Mouse (Mus musculus): Measurements from ENCODE around the gene Vps54. TPM values are rescaled to one million over a fixed set of nuclear protein-coding genes. Genes with fewer than 3 reads are reported as not detected.
"Not testable (repeated sequence)": the region's sequence is repeated elsewhere in the genome, so short reads cannot be mapped to it uniquely, and the experiment has no call there.

The Vps54 gene
- polyA plus RNA-seq, 1 experiment = 22.9 TPM

DNA sequence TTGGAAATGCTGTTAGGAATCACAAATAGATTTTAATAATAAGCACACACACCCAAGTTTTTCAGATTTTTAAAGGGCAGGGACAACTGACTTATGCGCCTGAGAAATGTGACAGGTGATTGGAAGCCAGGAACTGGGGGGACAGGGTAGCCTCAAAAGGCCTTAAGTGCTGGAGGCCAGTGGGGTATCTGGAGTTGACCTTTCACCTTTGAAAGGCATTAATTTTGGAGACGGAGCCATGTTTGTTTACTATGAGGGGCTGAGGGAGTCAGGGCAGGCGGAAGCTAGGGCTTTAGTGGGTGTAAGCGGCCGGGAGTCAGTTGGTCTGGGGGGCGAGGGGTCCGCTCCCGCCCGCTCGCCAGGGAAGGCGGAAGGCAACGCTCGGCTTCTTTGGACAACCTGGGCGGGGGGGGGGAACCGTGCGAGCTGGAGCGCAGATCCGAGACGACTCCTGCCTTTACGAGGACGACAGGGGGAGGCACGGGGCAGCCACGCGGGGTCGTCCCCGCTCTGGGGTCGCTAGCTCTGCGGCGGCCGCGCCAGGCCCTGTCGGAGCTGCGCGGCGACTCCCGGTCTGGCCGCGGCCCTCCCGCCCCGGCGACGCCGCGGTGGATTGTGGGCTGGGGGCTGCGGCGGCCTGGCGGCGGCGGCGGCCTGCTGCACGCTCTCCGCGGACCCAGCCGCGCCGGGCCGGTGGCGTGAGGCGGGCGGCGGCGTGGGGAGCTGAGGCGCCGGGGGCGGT is 631 bp upstream of the Vps54 start:
- Histone ChIP-seq H3K4me3 (ENCODE audit: insufficient read depth, low read length) (peak overlapping the region; percentile 74), H3K27ac (ENCODE audit: insufficient read depth, low read length) (peak overlapping the region; percentile 92), H3K4me1 (ENCODE audit: control insufficient read depth, insufficient read depth, low read length) (peaks cover 2% of the 10 kb centered on the region; the same call in 1 of the 2 replicates)
- TF ChIP-seq CTCF (IDR thresholded peaks at IDR 0.05; ENCODE audit: extremely low read depth, insufficient read depth, low read length) (no peak), POLR2A (IDR thresholded peaks at IDR 0.05; ENCODE audit: extremely low read depth, insufficient read depth, low read length) (0 out of 2 replicates have a peak, but pooled peaks have one; percentile 9)

DNA sequence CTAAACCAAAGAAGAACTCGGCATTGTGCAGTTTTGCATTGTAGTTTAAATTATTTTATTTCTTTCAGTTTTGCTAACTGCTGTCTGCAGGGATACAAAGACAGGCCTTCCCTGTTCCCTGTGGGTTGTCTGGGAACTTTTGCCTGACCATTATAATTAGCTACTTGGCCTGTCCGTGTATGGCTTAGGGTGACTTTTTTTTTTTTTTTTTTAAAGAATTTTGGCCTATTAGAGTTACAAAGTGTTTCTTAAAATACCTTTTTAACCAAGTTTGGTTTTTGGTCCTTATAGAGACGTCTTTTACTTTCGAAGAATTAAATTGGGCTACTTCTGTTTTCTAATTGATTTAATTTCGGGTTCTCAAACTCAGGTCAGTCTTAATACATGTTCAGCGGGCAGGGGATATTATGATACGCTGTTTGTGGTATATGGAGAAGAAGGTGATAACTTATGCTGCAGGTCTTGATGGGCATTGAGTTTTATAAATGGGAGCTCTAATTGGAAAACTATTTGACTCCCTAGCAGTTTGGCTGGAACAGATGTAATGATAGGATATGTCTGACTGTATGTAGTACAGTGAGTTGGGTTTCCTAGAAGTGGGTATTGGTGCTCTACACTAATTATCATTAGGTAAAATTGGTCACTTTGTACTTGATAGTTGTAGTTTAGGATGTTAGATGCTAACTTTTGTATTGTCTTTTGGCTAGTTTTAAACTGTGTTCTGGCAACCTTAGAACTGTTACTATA is 855 bp downstream of the Vps54 start:
- no peak overlapping the region for H3K27ac ChIP-seq (ENCODE audit: insufficient read depth, low read length)
- TF ChIP-seq POLR2A (IDR thresholded peaks at IDR 0.05; ENCODE audit: extremely low read depth, insufficient read depth, low read length) (no peak), CTCF (IDR thresholded peaks at IDR 0.05; ENCODE audit: extremely low read depth, insufficient read depth, low read length) (no peak)
- peaks cover 2% of the 10 kb centered on the region; the same call in 1 of the 2 replicates for H3K4me1 ChIP-seq (ENCODE audit: control insufficient read depth, insufficient read depth, low read length)
- peak overlapping the region; percentile 74 for H3K4me3 ChIP-seq (ENCODE audit: insufficient read depth, low read length)

DNA sequence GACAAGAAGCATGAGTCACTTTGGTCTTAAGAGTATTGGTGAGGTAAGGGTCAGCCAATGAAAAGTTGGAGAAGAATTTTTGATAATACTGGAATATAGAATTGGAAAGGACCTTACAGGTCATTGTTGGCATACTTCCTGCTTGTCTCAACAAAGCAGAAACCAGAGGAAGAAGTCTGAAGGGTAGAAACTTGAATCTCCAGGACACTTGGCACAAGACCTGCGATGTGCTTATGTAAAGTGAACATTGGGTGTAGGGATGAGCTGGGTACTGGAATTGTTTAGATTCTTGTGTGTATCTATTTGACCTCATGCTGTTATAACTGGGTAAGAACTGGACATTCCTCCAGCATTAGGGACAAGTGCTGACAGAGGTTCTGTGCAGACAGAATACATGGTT is 2.3 kb downstream of the Vps54 start:
- Histone ChIP-seq H3K4me3 (ENCODE audit: insufficient read depth, low read length) (no peak overlapping the region), H3K4me1 (ENCODE audit: control insufficient read depth, insufficient read depth, low read length) (peaks cover 2% of the 10 kb centered on the region; the same call in 1 of the 2 replicates), H3K27ac (ENCODE audit: insufficient read depth, low read length) (no peak overlapping the region)
- TF ChIP-seq POLR2A (IDR thresholded peaks at IDR 0.05; ENCODE audit: extremely low read depth, insufficient read depth, low read length) (no peak), CTCF (IDR thresholded peaks at IDR 0.05; ENCODE audit: extremely low read depth, insufficient read depth, low read length) (no peak)

DNA sequence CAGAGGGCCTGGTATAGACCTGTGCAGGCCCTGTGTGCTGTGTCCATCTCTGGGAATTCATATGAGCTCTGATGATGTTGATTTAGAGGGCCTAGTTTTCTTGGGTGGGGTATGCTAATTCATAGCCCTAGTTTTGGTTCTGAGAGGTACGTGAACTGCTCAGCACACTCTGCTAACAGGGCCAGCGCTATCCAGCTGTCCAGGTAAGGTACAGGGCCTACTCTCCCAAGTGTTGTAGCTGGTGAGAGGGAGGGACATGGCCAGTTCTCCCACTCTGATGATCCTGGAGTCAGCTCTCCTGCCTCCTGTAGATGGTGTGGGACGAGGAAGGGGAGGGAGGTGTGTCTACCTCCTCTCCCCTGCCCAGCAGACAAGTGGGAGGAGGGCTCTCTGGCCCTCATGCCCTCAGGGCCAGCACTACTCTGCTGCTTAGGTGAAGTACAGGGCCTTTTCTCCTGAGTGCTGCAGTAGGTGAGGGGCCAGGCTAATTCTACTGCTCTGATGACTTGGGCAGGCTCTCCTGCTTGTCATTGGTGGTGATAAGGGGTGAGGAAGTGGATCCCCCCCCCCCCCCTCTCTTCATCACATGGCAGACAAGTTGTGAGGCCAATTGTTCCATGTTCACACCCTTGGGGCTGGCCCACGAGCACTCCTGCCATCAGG is 8.3 kb downstream of the Vps54 start:
- H3K4me1 ChIP-seq (ENCODE audit: control insufficient read depth, insufficient read depth, low read length) = no peaks in the 10 kb centered on the region
- no peak for TF ChIP-seq CTCF (IDR thresholded peaks at IDR 0.05; ENCODE audit: extremely low read depth, insufficient read depth, low read length)
- TF ChIP-seq POLR2A (IDR thresholded peaks at IDR 0.05; ENCODE audit: extremely low read depth, insufficient read depth, low read length) = no peak

DNA sequence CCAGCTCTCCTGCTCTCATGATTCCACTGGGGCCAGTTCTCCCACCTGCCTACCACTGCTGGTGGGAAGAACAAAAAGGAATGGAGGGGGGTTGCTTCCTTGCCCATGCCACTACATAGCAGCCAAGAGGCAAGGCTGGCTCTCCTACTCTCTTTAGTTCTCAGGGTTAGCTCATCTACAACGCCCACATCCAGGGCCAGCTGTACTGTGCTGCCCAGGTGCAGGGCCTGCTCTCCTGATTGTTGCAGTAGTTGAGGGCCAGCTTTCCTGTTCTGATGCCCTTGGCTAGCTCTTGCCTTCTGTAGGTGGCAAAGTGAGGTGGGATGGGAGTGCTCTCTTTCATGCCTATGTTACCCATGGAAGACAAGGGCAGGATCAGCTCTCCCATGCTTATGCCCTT is 8.9 kb downstream of the Vps54 start:
- H3K27ac ChIP-seq (ENCODE audit: insufficient read depth, low read length) = no peak overlapping the region
- no peak overlapping the region for H3K4me3 ChIP-seq (ENCODE audit: insufficient read depth, low read length)
- no peak for TF ChIP-seq POLR2A (IDR thresholded peaks at IDR 0.05; ENCODE audit: extremely low read depth, insufficient read depth, low read length)
- TF ChIP-seq CTCF (IDR thresholded peaks at IDR 0.05; ENCODE audit: extremely low read depth, insufficient read depth, low read length) = no peak
- no peaks in the 10 kb centered on the region for H3K4me1 ChIP-seq (ENCODE audit: control insufficient read depth, insufficient read depth, low read length)

More for the DNA sequence above, 8.3 kb downstream of the Vps54 start:
- no peak overlapping the region for H3K27ac ChIP-seq (ENCODE audit: insufficient read depth, low read length)
- H3K4me3 ChIP-seq (ENCODE audit: insufficient read depth, low read length) = no peak overlapping the region

DNA sequence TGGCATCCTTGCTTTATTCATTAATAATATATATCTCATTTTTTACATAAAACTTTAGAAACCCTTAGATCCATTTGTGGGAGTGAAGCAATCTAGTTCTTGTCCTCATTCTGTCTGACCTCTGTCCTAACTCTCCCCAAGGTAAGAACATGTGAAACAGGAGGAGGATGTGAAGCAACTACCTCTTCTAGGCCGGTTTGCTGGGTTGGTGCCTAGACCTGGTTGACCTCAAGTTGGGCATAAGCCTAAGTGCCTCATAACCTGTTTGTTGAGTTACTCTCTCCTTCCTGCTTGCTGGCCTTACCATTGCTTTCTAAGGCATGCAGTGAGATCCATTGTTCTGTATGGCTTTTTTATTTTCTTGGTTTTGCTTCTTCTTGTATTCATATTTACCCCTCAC is 11.3 kb downstream of the Vps54 start:
- Histone ChIP-seq H3K4me1 (ENCODE audit: control insufficient read depth, insufficient read depth, low read length) (no peaks in the 10 kb centered on the region), H3K4me3 (ENCODE audit: insufficient read depth, low read length) (no peak overlapping the region), H3K27ac (ENCODE audit: insufficient read depth, low read length) (no peak overlapping the region)
- no peak for TF ChIP-seq POLR2A (IDR thresholded peaks at IDR 0.05; ENCODE audit: extremely low read depth, insufficient read depth, low read length)
- TF ChIP-seq CTCF (IDR thresholded peaks at IDR 0.05; ENCODE audit: extremely low read depth, insufficient read depth, low read length) = no peak

DNA sequence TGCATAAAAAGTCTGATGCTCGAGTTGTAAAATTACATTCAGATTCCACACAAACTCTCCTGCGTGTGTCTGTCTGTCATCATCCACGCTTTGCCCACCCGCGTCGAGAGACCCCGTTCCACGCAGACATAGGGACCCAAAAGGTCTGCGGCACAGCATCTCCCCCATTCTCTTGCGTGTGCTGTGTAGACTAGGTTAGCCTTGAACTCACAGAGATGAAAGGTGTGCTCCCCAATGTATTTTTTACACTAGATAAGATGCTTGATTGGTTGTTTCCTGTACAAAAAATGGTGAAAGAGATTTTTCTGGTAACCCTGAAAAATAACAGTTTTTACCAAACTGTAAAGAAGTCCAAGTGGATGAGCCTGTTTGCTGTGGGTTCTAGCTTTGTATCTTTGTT is 19.5 kb downstream of the Vps54 start:
- not testable (repeated sequence) for H3K4me1 ChIP-seq (ENCODE audit: control insufficient read depth, insufficient read depth, low read length); H3K4me3 ChIP-seq (ENCODE audit: insufficient read depth, low read length)

DNA sequence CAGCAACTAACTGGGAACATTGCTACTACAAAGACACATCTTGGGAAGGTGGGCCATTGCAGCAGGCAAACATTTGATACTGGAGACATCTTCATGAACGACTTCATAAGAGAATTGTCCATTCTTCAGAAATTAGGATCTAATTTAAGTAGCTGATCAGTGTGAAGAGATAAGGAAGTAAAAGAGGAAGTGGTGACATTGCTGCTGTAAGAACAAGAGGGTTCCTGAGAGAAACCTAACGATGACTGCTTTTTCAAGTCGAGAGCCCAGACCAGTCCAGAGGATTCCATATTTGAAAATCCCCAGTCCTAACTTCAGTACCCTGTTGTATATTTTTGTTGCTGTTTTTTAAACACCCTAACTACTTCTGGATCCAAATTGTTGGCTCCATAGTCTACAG is 26.3 kb downstream of the Vps54 start:
- H3K4me1 ChIP-seq (ENCODE audit: control insufficient read depth, insufficient read depth, low read length) = no peaks in the 10 kb centered on the region

More for the DNA sequence above, 19.5 kb downstream of the Vps54 start:
- not testable (repeated sequence) for H3K27ac ChIP-seq (ENCODE audit: insufficient read depth, low read length)

DNA sequence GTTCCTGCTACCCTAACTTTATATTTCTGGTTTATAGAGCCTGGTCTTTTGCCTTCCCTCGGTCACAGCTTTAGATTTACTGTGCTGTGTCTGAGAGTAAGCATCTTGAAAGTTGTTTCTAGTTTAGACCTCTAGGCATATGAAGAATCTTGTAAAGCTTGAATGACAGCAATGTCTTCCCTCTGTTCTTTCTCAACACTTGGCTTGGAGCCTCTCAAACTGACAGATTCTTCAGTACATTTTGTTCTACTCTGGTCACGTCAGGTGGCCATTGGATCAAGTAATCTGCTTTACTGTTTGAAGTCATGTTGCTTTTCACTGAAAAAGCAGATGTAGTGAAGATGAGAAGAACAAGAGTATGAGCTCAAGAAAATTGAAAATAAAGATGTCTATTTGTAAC is 37.1 kb downstream of the Vps54 start:
- no peaks in the 10 kb centered on the region for H3K4me1 ChIP-seq (ENCODE audit: control insufficient read depth, insufficient read depth, low read length)
- H3K4me3 ChIP-seq (ENCODE audit: insufficient read depth, low read length) = no peak overlapping the region
- TF ChIP-seq CTCF (IDR thresholded peaks at IDR 0.05; ENCODE audit: extremely low read depth, insufficient read depth, low read length) (no peak), POLR2A (IDR thresholded peaks at IDR 0.05; ENCODE audit: extremely low read depth, insufficient read depth, low read length) (no peak)
- no peak overlapping the region for H3K27ac ChIP-seq (ENCODE audit: insufficient read depth, low read length)

More for the DNA sequence above, 26.3 kb downstream of the Vps54 start:
- Histone ChIP-seq H3K4me3 (ENCODE audit: insufficient read depth, low read length) (no peak overlapping the region), H3K27ac (ENCODE audit: insufficient read depth, low read length) (no peak overlapping the region)
- TF ChIP-seq CTCF (IDR thresholded peaks at IDR 0.05; ENCODE audit: extremely low read depth, insufficient read depth, low read length) = no peak
- no peak for TF ChIP-seq POLR2A (IDR thresholded peaks at IDR 0.05; ENCODE audit: extremely low read depth, insufficient read depth, low read length)
